Mouse (Mus musculus) A20 (cell line): ENCODE measurements around the gene Slc15a5.
"Not testable (repeated sequence)": the region's sequence is repeated elsewhere in the genome, so short reads cannot be mapped to it uniquely, and the experiment has no call there.

Source experiments
- DNase-seq: peaks from one replicate; pipeline ENCODE4 v3.0.0-alpha.2; 2011; ENCODE audit warnings: low read depth, low spot score

Slc15a5 gene

GRCm38 (mm10) chr6:138079816-138080215 is at the start of gene Slc15a5:
TSS of gene Slc15a5 (minus strand) at chr6:138079916.
- no peak for DNase-seq

DNA sequence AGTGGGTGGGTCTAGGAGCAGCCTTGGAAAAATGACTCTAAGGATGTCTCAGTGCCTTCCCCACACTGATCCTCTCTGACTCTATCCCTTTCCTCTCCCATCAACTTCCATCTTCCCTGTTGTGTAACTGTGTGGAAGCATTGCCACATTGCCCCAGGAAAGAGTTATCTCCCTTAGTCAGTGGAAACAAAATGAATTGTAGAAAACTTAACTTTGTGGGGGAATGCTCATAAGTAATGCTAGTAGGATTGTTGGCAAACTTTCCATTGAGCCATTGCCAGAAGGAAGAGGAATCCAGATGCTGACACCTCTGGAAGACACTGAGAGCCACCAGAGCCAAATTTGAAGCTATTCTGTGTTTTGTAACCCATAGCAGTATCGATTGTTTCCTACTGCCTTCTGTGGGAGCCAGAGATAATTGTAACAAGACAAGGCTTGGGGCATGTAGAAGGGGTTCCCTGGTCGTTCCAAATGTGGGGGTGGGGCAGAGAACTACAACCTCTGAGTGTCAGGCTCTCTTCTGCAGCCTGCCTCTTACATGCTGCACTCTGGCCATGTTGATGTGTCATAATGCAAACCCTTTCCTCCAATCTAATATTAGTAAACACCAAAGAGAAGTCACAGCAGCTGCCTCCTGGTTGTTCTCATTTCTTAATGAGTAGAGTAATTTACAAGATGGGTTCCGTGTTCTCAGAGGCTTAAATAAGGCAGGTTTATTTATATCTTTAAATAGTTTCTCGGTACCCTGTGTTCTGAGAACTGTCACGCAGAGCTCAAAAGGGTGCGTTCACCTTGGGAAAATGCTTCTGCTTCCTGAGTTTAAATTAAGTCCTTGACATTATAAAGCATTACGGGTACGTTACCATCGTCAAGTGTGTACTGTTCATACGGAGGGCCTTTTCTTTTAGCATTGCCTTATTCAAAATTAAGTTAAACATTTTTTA is 48.9 kb upstream of the Slc15a5 start:
- DNase-seq, result no peak

DNA sequence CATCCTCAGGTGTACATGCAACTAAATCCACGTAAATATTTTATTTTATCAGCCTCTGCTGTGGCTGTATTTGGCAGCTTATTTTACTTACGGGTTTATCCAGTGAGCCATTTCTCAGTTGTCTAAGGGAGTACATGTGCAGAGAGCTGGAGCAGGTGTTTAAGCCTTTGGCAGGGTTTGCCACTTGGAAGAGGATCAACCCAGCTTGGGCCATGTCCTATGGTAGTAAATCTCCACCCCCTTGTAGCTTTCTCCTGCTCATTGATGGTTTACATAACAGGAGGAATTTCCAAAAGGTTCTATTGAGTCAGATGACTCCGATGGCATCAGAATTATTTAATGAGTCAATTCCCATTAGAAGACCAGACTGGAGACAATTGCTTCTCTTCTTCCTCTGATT is 37.8 kb upstream of the Slc15a5 start:
- no peak for DNase-seq

GRCm38 (mm10) chr6:138104559-138104958 is 24.8 kb upstream of the Slc15a5 start:
- no peak for DNase-seq

GRCm38 (mm10) chr6:138102940-138103339 is 23.2 kb upstream of the Slc15a5 start:
- no peak for DNase-seq

DNA sequence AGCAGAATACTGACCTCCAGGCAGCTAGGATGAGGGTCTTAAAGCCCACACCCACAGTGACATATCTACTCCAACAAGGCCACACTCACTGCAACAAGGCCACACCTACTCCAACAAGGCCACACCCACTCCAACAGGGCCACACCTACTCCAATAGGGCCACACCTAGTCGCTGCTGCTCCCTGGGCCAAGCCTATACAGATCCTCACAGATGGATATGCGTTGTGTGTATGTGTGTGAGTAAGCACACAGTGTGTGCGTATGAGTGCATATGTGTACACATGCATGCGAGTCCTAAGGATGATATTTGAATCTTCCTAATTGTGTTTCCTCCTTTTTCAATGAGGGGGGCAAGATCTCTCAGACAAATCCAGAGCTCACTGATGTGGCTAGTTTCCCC is 22.1 kb upstream of the Slc15a5 start:
- no peak for DNase-seq

- DNase-seq, result no peak
Observed at GRCm38 (mm10) chr6:138099646-138100045, 19.9 kb upstream of the Slc15a5 start.

DNA sequence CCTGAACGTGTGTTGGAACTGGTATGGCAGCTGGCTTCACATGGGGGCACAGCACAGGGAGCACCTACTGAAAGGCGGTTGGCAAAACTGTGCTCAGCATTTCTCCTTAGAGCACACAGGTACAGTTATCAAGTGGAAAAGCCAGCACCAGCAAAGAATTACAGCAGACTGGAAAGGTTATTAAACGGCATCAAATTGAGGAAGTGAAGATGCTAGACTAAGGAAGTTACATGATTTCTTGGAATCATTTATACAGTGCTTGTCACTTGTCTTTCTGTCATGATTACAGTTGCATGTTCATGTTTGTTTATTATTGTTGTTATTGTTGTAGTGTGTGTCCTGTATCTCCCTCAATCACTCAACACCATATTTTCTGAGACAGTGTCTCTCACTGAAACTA is 15.3 kb upstream of the Slc15a5 start:
- DNase-seq, result no peak

DNA sequence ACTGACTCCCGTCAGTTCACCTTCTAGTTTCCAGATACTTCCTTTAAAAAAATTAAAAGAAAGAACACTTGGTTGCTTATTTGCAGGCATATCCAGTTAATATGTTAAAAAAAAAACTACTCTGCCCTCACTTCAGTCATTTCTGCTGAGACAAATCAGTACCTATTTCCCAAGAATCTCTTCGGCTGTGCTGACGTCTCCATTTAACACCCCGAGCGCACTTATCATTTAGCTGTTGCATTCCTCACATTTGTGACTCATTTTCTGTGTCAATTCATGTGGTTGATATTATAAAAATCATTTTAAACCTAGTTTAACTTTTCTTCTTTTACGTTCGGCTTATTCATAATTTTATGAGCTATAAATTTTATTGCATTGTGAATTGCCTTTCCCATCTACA is 12.7 kb upstream of the Slc15a5 start:
- no peak for DNase-seq

- no peak for DNase-seq
Observed at GRCm38 (mm10) chr6:138089084-138089483, 9.4 kb upstream of the Slc15a5 start.

DNA sequence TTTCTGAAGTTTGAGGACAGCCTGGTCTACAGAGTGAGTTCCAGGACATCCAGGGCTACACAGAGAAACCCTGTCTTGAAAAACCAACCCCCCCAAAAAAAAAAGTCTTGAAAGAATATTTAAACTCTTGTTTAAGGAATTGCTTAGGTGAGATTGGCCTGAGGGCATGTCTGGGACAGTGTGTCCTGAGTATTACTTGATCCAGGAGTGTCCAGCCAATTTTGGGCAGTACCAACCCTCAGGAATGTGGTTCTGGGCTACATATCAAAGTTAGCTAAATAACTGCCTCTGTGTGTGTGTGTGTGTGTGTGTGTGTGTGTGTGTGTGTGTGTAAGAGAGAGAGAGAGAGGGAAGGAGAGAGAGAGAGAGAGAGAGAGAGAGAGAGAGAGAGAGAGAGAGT is 6.7 kb upstream of the Slc15a5 start:
- DNase-seq, result not testable (repeated sequence)

- DNase-seq, result no peak
Observed at GRCm38 (mm10) chr6:138080778-138081549, 1.2 kb upstream of the Slc15a5 start.

GRCm38 (mm10) chr6:138077681-138078439 is 1.9 kb downstream of the Slc15a5 start:
- no peak for DNase-seq

DNA sequence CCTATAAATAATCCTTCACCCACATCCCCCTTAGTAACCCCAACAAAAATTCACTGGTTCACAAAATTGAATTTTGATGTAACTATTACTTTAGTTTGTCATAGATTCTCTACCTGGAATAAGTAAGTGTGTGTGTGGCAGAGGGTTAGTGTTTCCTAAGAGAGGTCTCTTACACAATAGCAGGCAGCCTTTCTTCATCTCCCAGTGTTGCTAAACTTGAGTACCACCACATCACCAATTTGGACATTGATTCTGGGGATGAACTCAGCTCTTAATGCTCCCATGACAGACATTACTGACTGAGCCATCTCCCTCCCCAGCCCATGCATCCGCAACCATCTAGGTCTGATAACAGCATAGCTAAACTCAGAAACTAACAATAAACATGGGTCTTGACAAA is 4.0 kb downstream of the Slc15a5 start:
- no peak for DNase-seq

DNA sequence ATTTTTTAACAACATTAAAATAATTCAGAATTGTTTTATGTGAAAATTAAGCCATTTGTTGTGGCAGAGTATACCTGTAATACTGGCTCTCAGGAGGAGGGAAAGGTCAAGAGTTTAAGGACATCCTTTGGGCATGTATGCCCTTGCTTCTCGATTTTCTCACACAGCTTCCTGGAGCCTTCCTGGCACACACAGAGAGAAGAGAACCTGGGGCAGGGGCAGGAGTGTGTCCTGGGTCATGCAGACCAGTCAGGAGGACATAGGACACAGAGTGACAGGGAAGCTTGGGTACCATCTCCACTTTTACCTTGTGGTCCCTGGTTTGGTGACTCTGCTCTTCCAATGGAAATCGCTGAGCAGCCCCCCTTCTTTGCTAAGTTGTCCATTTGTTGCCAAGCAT is 6.2 kb downstream of the Slc15a5 start:
- DNase-seq, result no peak

DNA sequence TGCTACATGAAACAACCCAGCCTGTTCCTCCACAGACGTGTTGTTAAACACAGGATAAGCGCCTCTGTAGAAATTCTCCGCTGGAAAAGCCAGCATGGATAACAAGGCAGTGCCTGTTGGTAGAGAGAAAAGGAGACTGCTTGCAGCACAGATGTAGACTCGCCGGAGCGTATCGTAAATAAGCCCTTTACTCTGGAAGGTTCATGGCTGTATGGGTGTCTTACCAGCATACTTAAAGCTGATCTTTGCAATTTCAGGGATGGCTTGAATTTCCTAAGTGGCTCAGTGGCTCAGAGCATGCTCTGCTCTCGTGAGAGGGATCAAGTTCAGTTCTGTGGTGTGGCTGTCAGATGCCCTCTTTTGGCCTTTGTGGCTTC is 6.8 kb downstream of the Slc15a5 start:
- DNase-seq, result no peak

DNA sequence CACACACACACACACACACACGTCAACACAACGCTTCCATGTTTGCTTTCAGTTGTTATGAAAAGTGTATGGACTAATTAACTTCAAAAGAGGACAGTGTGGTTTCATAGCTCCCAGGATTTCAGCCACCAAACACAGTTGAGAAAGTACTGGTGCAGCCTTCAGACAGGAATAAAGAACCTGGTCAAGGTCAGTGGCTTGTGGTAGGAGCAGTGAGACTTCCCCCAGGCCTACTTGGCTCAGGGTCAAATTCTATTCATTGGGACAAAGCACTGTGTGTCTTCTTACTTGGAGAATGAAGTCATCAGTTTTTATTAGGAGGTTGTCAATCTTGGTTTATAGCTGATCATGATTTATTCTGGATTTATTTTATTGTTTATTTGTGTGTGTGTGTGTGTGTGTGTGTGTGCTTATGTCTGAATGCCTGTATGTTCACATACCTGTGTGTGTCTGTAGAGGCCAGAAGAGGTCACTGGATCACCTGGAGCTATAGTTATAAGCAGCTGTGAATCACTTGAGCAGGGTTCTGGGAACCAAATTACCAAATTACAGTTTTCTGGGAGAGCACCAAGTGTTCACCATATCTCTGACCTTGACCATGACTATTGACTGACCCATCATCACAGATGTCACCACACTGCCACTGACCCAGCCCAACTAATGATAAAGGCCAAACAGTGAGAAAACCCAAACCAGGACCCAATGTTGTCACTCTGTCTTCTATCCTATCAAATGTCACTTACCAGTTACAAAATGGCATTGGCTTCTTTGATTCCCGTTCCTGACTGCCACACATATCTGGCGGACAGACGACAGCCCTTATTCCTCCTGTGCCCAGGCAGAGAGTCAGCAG is 7.4 kb downstream of the Slc15a5 start:
- no peak for DNase-seq

DNA sequence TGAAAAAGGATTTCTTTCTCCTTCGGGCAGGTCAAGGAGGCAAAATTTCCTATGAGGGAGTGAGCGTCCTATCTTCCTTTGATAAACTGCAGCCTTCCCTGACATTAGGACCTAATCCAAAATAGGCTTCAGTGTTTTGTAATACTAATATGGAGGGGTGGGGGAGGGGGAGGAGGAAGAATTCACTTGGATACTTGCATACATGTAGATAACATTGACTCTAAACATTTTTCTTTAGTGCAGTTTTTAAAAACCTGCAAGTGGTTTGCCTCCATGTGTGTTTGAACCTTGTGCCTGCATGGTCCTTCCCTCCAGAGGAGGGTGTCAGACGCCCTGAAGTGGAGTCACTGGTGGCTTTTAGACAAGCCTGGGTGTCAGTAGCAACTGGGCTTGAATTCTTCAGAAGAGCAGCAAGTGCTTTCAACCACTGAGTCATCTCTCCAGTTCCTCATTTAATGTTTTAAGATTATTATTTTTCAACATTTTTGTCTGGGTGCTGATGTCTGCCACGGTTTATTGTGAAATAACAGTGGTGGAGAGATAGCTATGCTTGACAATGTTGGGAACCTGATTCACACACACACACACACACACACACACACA is 8.1 kb downstream of the Slc15a5 start:
- DNase-seq, result no peak

DNA sequence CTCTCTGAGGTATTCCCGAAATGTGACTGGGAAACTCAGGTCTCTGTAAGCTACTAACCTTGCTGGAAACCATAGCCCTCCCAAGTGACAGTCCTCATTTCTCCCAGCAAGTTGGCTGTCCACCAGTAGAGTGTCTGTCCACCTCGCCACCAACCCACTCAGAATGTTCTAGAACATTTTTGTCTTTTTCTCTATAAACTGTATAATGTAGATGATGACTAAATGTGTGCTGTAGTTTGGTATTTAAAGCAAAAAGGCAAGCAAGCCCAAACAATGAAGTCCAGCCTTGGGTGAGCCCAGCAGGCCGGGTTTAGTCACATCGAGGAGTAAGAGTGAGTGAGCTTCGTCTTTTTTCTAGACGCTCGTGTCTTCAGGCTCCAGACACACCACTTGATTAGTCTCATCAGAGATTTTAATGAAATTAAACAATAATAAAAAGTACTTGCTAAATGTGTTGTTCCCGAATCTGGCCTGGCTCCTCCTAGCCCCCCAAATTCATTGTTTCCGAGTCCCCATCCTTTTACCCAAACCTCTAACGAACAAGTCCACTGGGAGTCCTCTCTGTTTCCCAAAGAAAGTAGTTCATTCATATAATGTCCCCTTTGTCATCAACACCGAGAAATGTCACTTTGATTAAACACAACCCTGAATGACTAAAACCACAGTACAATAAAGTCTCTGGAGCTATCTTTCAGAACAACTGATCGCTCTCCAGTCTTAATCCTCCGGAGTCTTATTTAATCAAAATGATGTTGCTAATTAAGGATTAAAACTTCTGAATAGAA is 8.8 kb downstream of the Slc15a5 start:
- DNase-seq, result no peak

DNA sequence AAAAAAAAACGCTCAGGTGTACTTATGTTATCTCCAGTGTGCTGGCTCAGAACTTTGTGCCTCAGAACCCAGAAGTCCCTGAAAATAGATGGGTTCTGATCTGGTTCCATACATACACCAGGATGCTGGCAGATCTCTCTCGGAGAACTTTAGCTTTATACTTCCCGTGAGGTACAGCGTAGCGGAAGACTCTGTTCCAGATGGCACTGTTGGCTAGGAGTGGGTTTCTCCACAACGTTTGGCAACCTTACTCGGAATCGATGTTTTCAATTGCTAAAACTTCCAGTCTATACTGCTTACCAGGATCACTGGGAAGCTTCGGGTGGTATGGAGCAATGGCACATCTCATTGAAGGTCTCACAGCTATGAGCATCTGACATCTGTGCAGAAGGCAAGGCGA is 9.8 kb downstream of the Slc15a5 start:
- no peak for DNase-seq
